Mouse (Mus musculus): Measurements from ENCODE around the gene B4galt3. TPM values are rescaled to one million over a fixed set of nuclear protein-coding genes. Genes with fewer than 3 reads are reported as not detected.
"Not testable (repeated sequence)": the region's sequence is repeated elsewhere in the genome, so short reads cannot be mapped to it uniquely, and the experiment has no call there.

Gene B4galt3
- polyA plus RNA-seq, 1 experiment from 2014 or later: 105 TPM

DNA sequence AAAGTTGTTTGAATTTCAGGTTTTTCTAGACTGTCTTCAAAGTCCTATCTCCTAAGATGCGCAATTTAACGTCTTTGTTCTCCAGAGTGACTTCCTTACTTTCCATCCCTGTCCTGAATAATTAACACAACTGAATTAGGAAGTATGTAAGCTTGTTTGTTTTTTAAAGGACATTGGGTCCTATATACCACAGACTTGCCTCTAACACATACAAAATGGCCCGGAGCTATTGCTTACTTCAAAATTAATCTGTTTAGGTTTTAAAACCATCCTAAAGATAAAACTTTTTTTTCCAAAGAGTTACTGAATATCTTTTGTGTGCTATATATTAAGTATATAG lies 24.9 kb downstream of the B4galt3 start:
- 15% methylated on average over 3 of the region's 3 CpGs for WGBS
- H3K4me1 ChIP-seq (replicated peaks): peaks cover 13% of the 10 kb centered on the region
- peak overlapping the region; percentile 78 for H3K9ac ChIP-seq
- H3K27me3 ChIP-seq: peaks cover 29% of the 10 kb centered on the region
- peak overlapping the region; percentile 93 for H3K27ac ChIP-seq
- H3K36me3 ChIP-seq: 0 out of 2 replicates have a peak, but pooled peaks cover 4% of the 10 kb centered on the region
- ATAC-seq (ENCODE audit: low FRiP score): peak; percentile 49
- no peaks in the 10 kb centered on the region for H3K9me3 ChIP-seq
- H3K4me3 ChIP-seq: peak overlapping the region; percentile 65
- peak overlapping the region; percentile 78 for H3K4me2 ChIP-seq

DNA sequence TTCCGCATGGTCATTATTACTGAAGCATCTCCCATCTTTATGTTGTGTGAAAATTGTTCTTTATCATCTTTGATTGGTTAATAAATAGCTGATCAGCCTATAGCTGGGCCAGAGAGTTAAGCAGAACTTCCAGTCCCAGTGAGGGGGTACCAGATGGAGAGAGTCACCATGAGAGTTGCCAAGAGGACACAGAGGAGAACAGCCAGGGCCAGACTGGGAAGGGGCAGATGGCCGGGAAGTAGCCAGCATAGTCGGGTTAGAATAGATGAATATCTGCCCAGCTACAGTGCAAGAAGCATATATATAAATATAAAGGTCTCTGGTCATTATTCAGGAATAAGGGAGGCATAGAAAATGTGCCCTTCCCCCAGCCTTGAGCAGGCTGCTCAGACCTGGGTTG lies 28.1 kb downstream of the B4galt3 start:
- Histone ChIP-seq H3K4me1 (replicated peaks) (peaks cover 12% of the 10 kb centered on the region), H3K9me3 (no peaks in the 10 kb centered on the region), H3K36me3 (no peaks in the 10 kb centered on the region), H3K27ac (no peak overlapping the region), H3K4me2 (no peak overlapping the region), H3K4me3 (no peak overlapping the region), H3K27me3 (peaks cover 29% of the 10 kb centered on the region), H3K9ac (no peak overlapping the region)
- WGBS: 65% methylated on average over 3 of the region's 3 CpGs
- no peak for ATAC-seq (ENCODE audit: low FRiP score)

DNA sequence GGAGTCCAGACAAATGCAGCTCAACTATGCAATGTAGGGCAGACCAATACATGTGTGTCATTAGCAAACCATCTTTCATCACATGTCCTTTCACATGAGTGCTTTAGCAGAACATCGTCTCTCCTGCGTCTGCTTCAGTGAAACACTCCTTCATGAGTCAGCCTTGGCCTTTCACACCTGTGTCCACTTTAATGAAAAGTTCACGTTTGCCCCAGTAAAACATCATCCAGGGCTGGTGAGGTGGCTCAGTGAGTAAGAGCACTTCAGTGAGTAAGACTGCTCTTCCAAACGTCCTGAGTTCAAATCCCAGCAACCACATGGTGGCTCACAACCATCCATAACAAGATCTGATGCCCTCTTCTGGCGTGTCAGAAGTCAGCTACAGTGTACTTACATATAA lies 36.0 kb downstream of the B4galt3 start:
- H3K4me3 ChIP-seq; H3K27ac ChIP-seq; H3K4me1 ChIP-seq (replicated peaks); H3K27me3 ChIP-seq; ATAC-seq (ENCODE audit: low FRiP score); H3K36me3 ChIP-seq; H3K9ac ChIP-seq; H3K4me2 ChIP-seq; H3K9me3 ChIP-seq: not testable (repeated sequence)
- WGBS: 76% methylated on average over 5 of the region's 5 CpGs

DNA sequence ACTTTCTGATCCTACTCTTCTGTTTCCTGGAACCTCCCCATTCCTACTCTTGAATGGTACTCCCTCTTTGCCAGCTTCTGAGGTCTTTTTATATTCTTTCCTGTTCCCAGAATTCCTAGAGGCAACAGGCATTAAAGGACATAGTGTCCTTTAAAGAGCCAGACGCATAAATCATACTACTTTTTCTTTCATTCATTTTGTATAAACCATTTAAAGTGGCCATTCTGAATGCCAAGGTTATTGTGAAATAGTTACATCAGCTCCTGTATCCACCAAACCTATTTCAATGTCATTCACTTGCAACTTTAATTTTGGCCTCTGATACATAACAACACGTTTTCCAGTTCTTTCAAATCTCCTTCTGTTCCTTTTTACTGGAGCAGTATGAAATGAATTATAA lies 39.2 kb downstream of the B4galt3 start:
- Histone ChIP-seq H3K27me3 (0 out of 2 replicates have a peak, but pooled peaks cover 4% of the 10 kb centered on the region), H3K27ac (no peak overlapping the region), H3K4me1 (replicated peaks) (no peaks in the 10 kb centered on the region), H3K9ac (no peak overlapping the region), H3K9me3 (no peaks in the 10 kb centered on the region), H3K4me3 (no peak overlapping the region), H3K4me2 (no peak overlapping the region), H3K36me3 (no peaks in the 10 kb centered on the region)
- no peak for ATAC-seq (ENCODE audit: low FRiP score)
- WGBS: 83% methylated on average over 2 of the region's 2 CpGs

DNA sequence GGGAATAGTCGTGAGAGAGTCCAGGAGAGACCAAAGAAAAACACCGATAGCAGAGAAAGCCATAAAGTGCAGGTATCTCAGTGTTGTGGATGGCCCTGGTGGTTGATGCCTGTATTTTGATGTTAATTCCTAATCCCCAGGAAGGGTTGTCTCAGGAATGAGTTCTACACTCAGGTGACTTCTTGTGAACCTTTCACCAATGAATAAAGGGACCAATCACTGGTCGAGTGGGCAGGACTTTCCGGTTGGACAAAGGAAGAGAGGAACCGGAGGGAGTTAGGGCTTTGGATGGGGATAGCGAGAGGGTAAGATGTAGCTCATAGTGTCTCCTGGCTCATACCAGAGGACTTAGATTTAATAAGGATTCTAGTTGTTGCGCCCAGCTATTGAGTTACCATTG lies 49.6 kb downstream of the B4galt3 start:
- Histone ChIP-seq H3K36me3 (no peaks in the 10 kb centered on the region), H3K9me3 (no peaks in the 10 kb centered on the region), H3K27me3 (no peaks in the 10 kb centered on the region), H3K27ac (no peak overlapping the region), H3K4me1 (replicated peaks) (no peaks in the 10 kb centered on the region), H3K4me2 (no peak overlapping the region), H3K4me3 (peak overlapping the region; percentile 7; the same call in 1 of the 2 replicates), H3K9ac (no peak overlapping the region)
- ATAC-seq (ENCODE audit: low FRiP score): no peak
- 17% methylated on average over 7 of the region's 7 CpGs for WGBS

DNA sequence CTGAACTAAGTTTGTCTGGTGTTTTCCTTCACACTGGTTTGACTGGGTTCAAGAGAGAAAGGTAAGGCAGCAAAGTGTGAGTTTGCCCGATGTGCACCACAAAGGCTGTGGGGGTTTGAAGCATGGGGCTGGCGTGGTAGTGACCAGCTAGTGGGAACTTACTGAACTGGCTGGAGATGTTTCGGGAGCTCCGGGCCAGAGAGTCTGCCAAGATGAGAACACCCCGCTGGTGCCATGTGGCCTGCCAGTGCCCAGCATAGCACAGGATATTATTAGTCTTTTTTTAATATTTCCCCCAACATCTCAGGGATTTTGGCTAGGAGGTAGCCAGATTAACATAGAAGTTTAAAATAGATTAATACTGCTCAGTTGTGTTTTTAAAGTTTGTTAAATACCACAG lies 50.0 kb downstream of the B4galt3 start:
- Histone ChIP-seq H3K4me3 (peak overlapping the region; percentile 7; the same call in 1 of the 2 replicates), H3K36me3 (no peaks in the 10 kb centered on the region), H3K9me3 (no peaks in the 10 kb centered on the region), H3K27me3 (no peaks in the 10 kb centered on the region), H3K27ac (no peak overlapping the region), H3K4me1 (replicated peaks) (no peaks in the 10 kb centered on the region), H3K4me2 (no peak overlapping the region), H3K9ac (no peak overlapping the region)
- ATAC-seq (ENCODE audit: low FRiP score): no peak
- WGBS: 18% methylated on average over 5 of the region's 5 CpGs

DNA sequence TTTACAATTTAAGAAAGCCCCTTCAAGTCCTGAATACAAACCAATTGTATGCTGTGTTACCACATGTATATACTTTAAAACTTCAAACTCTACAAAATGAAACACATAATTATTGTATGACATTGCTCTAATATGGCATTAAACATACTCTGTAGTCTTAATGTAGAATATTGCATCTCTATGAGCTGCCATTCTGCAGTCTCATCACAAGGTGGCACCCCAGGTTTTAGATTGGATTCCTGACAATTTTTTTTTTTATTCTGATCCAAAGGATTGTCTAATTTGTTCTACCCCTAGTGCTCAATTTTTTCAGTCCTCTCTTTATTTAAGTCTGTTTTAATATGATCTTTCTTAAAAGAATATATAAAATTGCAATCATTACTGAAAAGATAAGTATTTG lies 51.3 kb downstream of the B4galt3 start:
- Histone ChIP-seq H3K4me2 (no peak overlapping the region), H3K9ac (no peak overlapping the region), H3K4me3 (no peak overlapping the region), H3K27ac (no peak overlapping the region), H3K27me3 (no peaks in the 10 kb centered on the region), H3K36me3 (0 out of 2 replicates have a peak, but pooled peaks cover 2% of the 10 kb centered on the region), H3K9me3 (no peaks in the 10 kb centered on the region), H3K4me1 (replicated peaks) (peaks cover 10% of the 10 kb centered on the region)
- ATAC-seq (ENCODE audit: low FRiP score): no peak

DNA sequence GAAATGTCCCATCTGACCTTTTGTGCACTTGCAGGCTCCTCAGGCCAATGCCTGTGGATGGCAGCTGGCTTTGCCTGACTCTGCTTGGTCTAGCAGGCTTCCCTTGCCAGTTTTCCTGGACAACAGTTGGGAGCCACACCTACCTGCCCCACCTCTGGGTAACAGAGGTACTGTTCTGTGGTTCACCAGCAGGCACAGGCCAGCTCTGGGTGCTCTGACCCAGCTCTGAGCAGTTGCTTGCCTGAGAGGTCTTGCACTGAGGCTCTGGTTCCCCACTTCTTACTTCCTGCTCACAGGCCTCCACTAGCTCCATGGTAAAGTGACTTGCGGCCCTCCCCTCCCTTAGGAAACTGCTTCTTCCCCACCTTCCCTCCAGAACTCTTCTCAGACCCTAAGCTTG lies 51.9 kb downstream of the B4galt3 start:
- Histone ChIP-seq H3K9me3 (no peaks in the 10 kb centered on the region), H3K27ac (no peak overlapping the region), H3K4me1 (replicated peaks) (peaks cover 14% of the 10 kb centered on the region), H3K4me3 (no peak overlapping the region), H3K27me3 (no peaks in the 10 kb centered on the region), H3K4me2 (no peak overlapping the region), H3K36me3 (0 out of 2 replicates have a peak, but pooled peaks cover 2% of the 10 kb centered on the region), H3K9ac (no peak overlapping the region)
- 68% methylated on average over 1 of the region's 1 CpGs for WGBS
- ATAC-seq (ENCODE audit: low FRiP score): peak; percentile 49; the same call in 1 of the 2 replicates

DNA sequence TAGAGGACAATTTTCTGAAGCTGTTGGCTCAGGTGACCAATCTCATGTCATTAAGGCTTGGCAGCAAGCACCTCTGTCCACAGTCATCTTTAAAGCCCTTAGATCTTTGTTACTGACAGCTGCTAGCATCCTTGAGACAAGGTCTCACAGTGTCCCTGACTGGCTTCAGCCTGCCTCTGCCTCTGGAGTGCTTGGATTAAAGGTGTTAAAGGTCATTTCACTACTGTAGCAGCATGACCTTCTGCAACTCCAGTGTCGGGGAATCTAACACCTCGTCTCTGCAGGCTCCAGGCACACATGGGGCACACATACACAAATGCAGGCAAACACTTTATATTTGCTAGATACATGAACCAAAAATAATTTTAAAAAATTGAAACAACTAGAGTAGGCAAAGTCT lies 55.4 kb downstream of the B4galt3 start:
- H3K9me3 ChIP-seq: no peaks in the 10 kb centered on the region
- H3K9ac ChIP-seq: no peak overlapping the region
- WGBS: 88% methylated on average over 2 of the region's 2 CpGs
- H3K4me2 ChIP-seq: no peak overlapping the region
- H3K27ac ChIP-seq: no peak overlapping the region
- H3K4me3 ChIP-seq: no peak overlapping the region
- no peak for ATAC-seq (ENCODE audit: low FRiP score)
- H3K4me1 ChIP-seq (replicated peaks): peaks cover 35% of the 10 kb centered on the region
- no peaks in the 10 kb centered on the region for H3K27me3 ChIP-seq
- H3K36me3 ChIP-seq: 0 out of 2 replicates have a peak, but pooled peaks cover 2% of the 10 kb centered on the region

Other genes starting within 250 kb of the B4galt3 start
- 8.1 and 10.0 TPM in 2 replicates for gene Fcgr3, start 205.4 kb upstream of the B4galt3 start, polyA plus RNA-seq (2015; fragmentation: Nextera tagmentation; extraction: Ambion mirVana)
- 9.4 and 18.4 TPM in 2 replicates for gene Cfap126, start 156.4 kb upstream of the B4galt3 start, polyA plus RNA-seq (2015; fragmentation: Nextera tagmentation; extraction: Ambion mirVana)
- 256 and 259 TPM in 2 replicates for gene Sdhc, start 119.7 kb upstream of the B4galt3 start, polyA plus RNA-seq (2015; fragmentation: Nextera tagmentation; extraction: Ambion mirVana)
- 4.9 and 7.9 TPM in 2 replicates for gene Mpz, start 119.6 kb upstream of the B4galt3 start, polyA plus RNA-seq (2015; fragmentation: Nextera tagmentation; extraction: Ambion mirVana)
- 25.1 and 44.1 TPM in 2 replicates for gene Pcp4l1, start 74.1 kb upstream of the B4galt3 start, polyA plus RNA-seq (2015; fragmentation: Nextera tagmentation; extraction: Ambion mirVana)
- gene Nr1i3, start 56.4 kb upstream of the B4galt3 start, polyA plus RNA-seq (2015; fragmentation: Nextera tagmentation; extraction: Ambion mirVana): 0.32 and 0.48 TPM in 2 replicates
- gene Tomm40l, start 47.8 kb upstream of the B4galt3 start, polyA plus RNA-seq (2015; fragmentation: Nextera tagmentation; extraction: Ambion mirVana): 35.4 and 42.4 TPM in 2 replicates
- 4.4 and 6.0 TPM in 2 replicates for gene Apoa2, start 45.3 kb upstream of the B4galt3 start, polyA plus RNA-seq (2015; fragmentation: Nextera tagmentation; extraction: Ambion mirVana)
- 29.4 and 33.8 TPM in 2 replicates for gene Fcer1g, start 36.0 kb upstream of the B4galt3 start, polyA plus RNA-seq (2015; fragmentation: Nextera tagmentation; extraction: Ambion mirVana)
- 4.9 and 5.0 TPM in 2 replicates for gene Adamts4, start 19.9 kb upstream of the B4galt3 start, polyA plus RNA-seq (2015; fragmentation: Nextera tagmentation; extraction: Ambion mirVana)
- gene Ndufs2, start 18.9 kb upstream of the B4galt3 start, polyA plus RNA-seq (2015; fragmentation: Nextera tagmentation; extraction: Ambion mirVana): 222 and 228 TPM in 2 replicates
- gene Ppox, start 10.9 kb downstream of the B4galt3 start, polyA plus RNA-seq (2015; fragmentation: Nextera tagmentation; extraction: Ambion mirVana): 45.0 and 51.1 TPM in 2 replicates
- gene Usp21, start 17.7 kb downstream of the B4galt3 start, polyA plus RNA-seq (2015; fragmentation: Nextera tagmentation; extraction: Ambion mirVana): 106 and 107 TPM in 2 replicates
- gene Ufc1, start 24.7 kb downstream of the B4galt3 start, polyA plus RNA-seq (2015; fragmentation: Nextera tagmentation; extraction: Ambion mirVana): 125 and 128 TPM in 2 replicates
- gene Dedd, start 58.8 kb downstream of the B4galt3 start, polyA plus RNA-seq (2015; fragmentation: Nextera tagmentation; extraction: Ambion mirVana): 51.6 and 52.3 TPM in 2 replicates
- gene Nit1, start 75.3 kb downstream of the B4galt3 start, polyA plus RNA-seq (2015; fragmentation: Nextera tagmentation; extraction: Ambion mirVana): 54.8 and 59.7 TPM in 2 replicates
- gene Pfdn2, start 75.3 kb downstream of the B4galt3 start, polyA plus RNA-seq (2015; fragmentation: Nextera tagmentation; extraction: Ambion mirVana): 164 and 169 TPM in 2 replicates
- gene Klhdc9, start 90.5 kb downstream of the B4galt3 start, polyA plus RNA-seq (2015; fragmentation: Nextera tagmentation; extraction: Ambion mirVana): 2.8 and 3.3 TPM in 2 replicates
- 1.4 and 1.7 TPM in 2 replicates for gene Nectin4, start 99.8 kb downstream of the B4galt3 start, polyA plus RNA-seq (2015; fragmentation: Nextera tagmentation; extraction: Ambion mirVana)
- 1.00 and 1.0 TPM in 2 replicates for gene Arhgap30, start 118.6 kb downstream of the B4galt3 start, polyA plus RNA-seq (2015; fragmentation: Nextera tagmentation; extraction: Ambion mirVana)
- 202 and 209 TPM in 2 replicates for gene Usf1, start 141.0 kb downstream of the B4galt3 start, polyA plus RNA-seq (2015; fragmentation: Nextera tagmentation; extraction: Ambion mirVana)
- gene Tstd1, start 148.5 kb downstream of the B4galt3 start, polyA plus RNA-seq (2015; fragmentation: Nextera tagmentation; extraction: Ambion mirVana): 10.0 and 11.7 TPM in 2 replicates
- gene F11r, start 167.2 kb downstream of the B4galt3 start, polyA plus RNA-seq (2015; fragmentation: Nextera tagmentation; extraction: Ambion mirVana): 12.2 and 13.3 TPM in 2 replicates
- 32.0 and 34.5 TPM in 2 replicates for gene Alyref2, start 233.2 kb downstream of the B4galt3 start, polyA plus RNA-seq (2015; fragmentation: Nextera tagmentation; extraction: Ambion mirVana)